Mouse (Mus musculus) heart, embryonic 16.5 days (tissue): ENCODE data around the gene Pithd1. TPM values are rescaled to one million over a fixed set of nuclear protein-coding genes. Genes with fewer than 3 reads are reported as not detected.

Experiments used
- ATAC-seq: fragments of 200-750 bp; cut with Nextera tagmentation; replicated peaks from 2 replicates; pipeline ENCODE4 v1.8.0; 2017; ENCODE audit warnings: moderate number of reproducible peaks; ENCODE audit not compliant: insufficient read depth, low FRiP score; ENCODE audit errors: extremely low read depth
- H3K27ac ChIP-seq: fragments of 300-500 bp; sonication (generic); 2 replicates; pipeline ENCODE4 v1.5.1; 2014; ENCODE audit warnings: mild to moderate bottlenecking, low read length, control low read depth, moderate library complexity
- H3K27me3 ChIP-seq: fragments of 300-500 bp; sonication (generic); 2 replicates; pipeline ENCODE4 v1.6.1; 2014; ENCODE audit warnings: low read length, mixed read lengths; ENCODE audit not compliant: control insufficient read depth, insufficient read depth
- H3K36me3 ChIP-seq: fragments of 300-500 bp; sonication (generic); 2 replicates; pipeline ENCODE4 v1.6.1; 2014; ENCODE audit not compliant: control insufficient read depth, insufficient read depth
- H3K4me1 ChIP-seq: fragments of 300-500 bp; sonication (generic); 2 replicates; pipeline ENCODE4 v1.6.1; 2014; ENCODE audit warnings: low read length, mixed read lengths; ENCODE audit not compliant: control insufficient read depth, insufficient read depth
- H3K4me2 ChIP-seq: fragments of 300-500 bp; sonication (generic); 2 replicates; pipeline ENCODE4 v1.6.1; 2014; ENCODE audit warnings: low read depth, mild to moderate bottlenecking, control low read depth, low read length
- H3K4me3 ChIP-seq: fragments of 300-500 bp; sonication (generic); 2 replicates; pipeline ENCODE4 v1.5.1; 2014; ENCODE audit warnings: mild to moderate bottlenecking, control low read depth, low read length
- H3K9ac ChIP-seq: fragments of 300-500 bp; sonication (generic); 2 replicates; pipeline ENCODE4 v1.6.1; 2014; ENCODE audit warnings: low read length, control low read depth
- H3K9me3 ChIP-seq: fragments of 300-500 bp; sonication (generic); replicated peaks from 2 replicates; pipeline ENCODE4 v1.6.1; 2016; ENCODE audit warnings: low read length; ENCODE audit not compliant: control insufficient read depth
- WGBS: fragments of 180-500 bp; shearing (Covaris S2); extraction: QIAGEN DNeasy Blood & Tissue Kit; methylation state at CpG from one replicate; pipeline ENCODE4 v1.1.7; 2014; 5-methylcytosine and 5-hydroxymethylcytosine counted together
- polyA plus RNA-seq: library from polyadenylated mRNA; unstranded; fragments of >200 nt; fragmentation: Nextera tagmentation; extraction: Ambion mirVana; gene quantifications from 2 replicates; pipeline ENCODE4 v1.2.1, GENCODE M21; 2015

Gene Pithd1
- polyA plus RNA-seq, 1 experiment from 2014 or later, result 64.5 TPM

GRCm38 (mm10) chr4:135967086-135967760, 19.8 kb downstream of the Pithd1 start:
- no peak for ATAC-seq
- peaks cover 34% of the 10 kb centered on the region for H3K36me3 ChIP-seq
- H3K9me3 ChIP-seq, result no peaks in the 10 kb centered on the region
- no peak overlapping the region for H3K27ac ChIP-seq
- H3K4me2 ChIP-seq, result no peak overlapping the region
- no peak overlapping the region for H3K4me3 ChIP-seq
- no peak overlapping the region for H3K9ac ChIP-seq
- 89% methylated on average over 18 of the region's 18 CpGs for WGBS
- peaks cover 28% of the 10 kb centered on the region for H3K4me1 ChIP-seq
- no peaks in the 10 kb centered on the region for H3K27me3 ChIP-seq

- peaks cover 20% of the 10 kb centered on the region for H3K4me1 ChIP-seq
- H3K36me3 ChIP-seq, result peaks cover 34% of the 10 kb centered on the region
- no peak overlapping the region for H3K27ac ChIP-seq
- H3K9me3 ChIP-seq, result no peaks in the 10 kb centered on the region
- H3K4me2 ChIP-seq, result no peak overlapping the region
- H3K27me3 ChIP-seq, result no peaks in the 10 kb centered on the region
- H3K4me3 ChIP-seq, result no peak overlapping the region
- 90% methylated on average over 16 of the region's 16 CpGs for WGBS
- ATAC-seq, result no peak
- H3K9ac ChIP-seq, result no peak overlapping the region
Measured at GRCm38 (mm10) chr4:135966283-135966682, 20.8 kb downstream of the Pithd1 start.

GRCm38 (mm10) chr4:135965113-135965512, 22.0 kb downstream of the Pithd1 start:
- Histone ChIP-seq H3K9me3 (no peaks in the 10 kb centered on the region), H3K9ac (peak overlapping the region; percentile 85; the same call in 1 of the 2 replicates), H3K4me3 (no peak overlapping the region), H3K4me1 (peaks cover 19% of the 10 kb centered on the region), H3K27ac (no peak overlapping the region), H3K4me2 (peak overlapping the region; percentile 98; the same call in 1 of the 2 replicates), H3K36me3 (peaks cover 32% of the 10 kb centered on the region), H3K27me3 (no peaks in the 10 kb centered on the region)
- ATAC-seq, result no peak
- 74% methylated on average over 9 of the region's 9 CpGs for WGBS

- peaks cover 31% of the 10 kb centered on the region for H3K36me3 ChIP-seq
Measured at GRCm38 (mm10) chr4:135964426-135964825, 22.6 kb downstream of the Pithd1 start.

GRCm38 (mm10) chr4:135963457-135964193, 23.4 kb downstream of the Pithd1 start, which contains the start of gene Gale:
TSS of gene Gale (plus strand) at chr4:135963727.
- WGBS, result under 1% methylated on average over 56 of the region's 56 CpGs
- H3K4me2 ChIP-seq, result peak within 1 kb of the TSS; percentile 98
- peaks cover 23% of the 10 kb centered on the region for H3K36me3 ChIP-seq
- H3K27ac ChIP-seq, result peak within 1 kb of the TSS; percentile 92
- peak within 1 kb of the TSS; percentile 66 for H3K4me3 ChIP-seq
- peak within 1 kb of the TSS; percentile 95 for H3K9ac ChIP-seq
- ATAC-seq, result peak; percentile 93
- H3K4me1 ChIP-seq, result peaks cover 19% of the 10 kb centered on the region
- no peaks in the 10 kb centered on the region for H3K9me3 ChIP-seq
- H3K27me3 ChIP-seq, result no peaks in the 10 kb centered on the region

More at GRCm38 (mm10) chr4:135964426-135964825, 22.6 kb downstream of the Pithd1 start:
- no peak for ATAC-seq
- WGBS, result 2% methylated on average over 12 of the region's 12 CpGs
- Histone ChIP-seq H3K27me3 (no peaks in the 10 kb centered on the region), H3K4me1 (peaks cover 19% of the 10 kb centered on the region), H3K27ac (peak overlapping the region; percentile 46), H3K4me2 (peak overlapping the region; percentile 98), H3K9ac (peak overlapping the region; percentile 85), H3K9me3 (no peaks in the 10 kb centered on the region), H3K4me3 (peak overlapping the region; percentile 66)

- H3K4me1 ChIP-seq, result peaks cover 19% of the 10 kb centered on the region
- H3K27ac ChIP-seq, result peak overlapping the region; percentile 92
- WGBS, result 6% methylated on average over 15 of the region's 15 CpGs
- H3K4me3 ChIP-seq, result peak overlapping the region; percentile 66
- H3K27me3 ChIP-seq, result no peaks in the 10 kb centered on the region
- 0 out of 2 replicates have a peak, but pooled peaks have one; percentile 10 for ATAC-seq
- peak overlapping the region; percentile 95 for H3K9ac ChIP-seq
- peaks cover 20% of the 10 kb centered on the region for H3K36me3 ChIP-seq
- no peaks in the 10 kb centered on the region for H3K9me3 ChIP-seq
- H3K4me2 ChIP-seq, result peak overlapping the region; percentile 91
Measured at GRCm38 (mm10) chr4:135962946-135963345, 24.1 kb downstream of the Pithd1 start.

GRCm38 (mm10) chr4:135962198-135962597, 24.9 kb downstream of the Pithd1 start:
- no peak overlapping the region for H3K4me3 ChIP-seq
- WGBS, result 85% methylated on average over 7 of the region's 7 CpGs
- ATAC-seq, result no peak
- no peak overlapping the region for H3K9ac ChIP-seq
- H3K36me3 ChIP-seq, result peaks cover 16% of the 10 kb centered on the region
- no peaks in the 10 kb centered on the region for H3K27me3 ChIP-seq
- H3K27ac ChIP-seq, result no peak overlapping the region
- no peak overlapping the region for H3K4me2 ChIP-seq
- no peaks in the 10 kb centered on the region for H3K9me3 ChIP-seq
- peaks cover 19% of the 10 kb centered on the region for H3K4me1 ChIP-seq

GRCm38 (mm10) chr4:135961709-135962108, 25.4 kb downstream of the Pithd1 start:
- H3K9ac ChIP-seq, result no peak overlapping the region
- no peaks in the 10 kb centered on the region for H3K9me3 ChIP-seq
- peaks cover 14% of the 10 kb centered on the region for H3K36me3 ChIP-seq
- H3K27me3 ChIP-seq, result no peaks in the 10 kb centered on the region
- no peak for ATAC-seq
- peaks cover 19% of the 10 kb centered on the region for H3K4me1 ChIP-seq
- WGBS, result 82% methylated on average over 5 of the region's 5 CpGs
- no peak overlapping the region for H3K27ac ChIP-seq
- no peak overlapping the region for H3K4me3 ChIP-seq
- H3K4me2 ChIP-seq, result no peak overlapping the region

- 21% methylated on average over 5 of the region's 5 CpGs for WGBS
- Histone ChIP-seq H3K27ac (no peak overlapping the region), H3K9me3 (no peaks in the 10 kb centered on the region), H3K4me1 (peaks cover 19% of the 10 kb centered on the region), H3K36me3 (peaks cover 15% of the 10 kb centered on the region), H3K4me3 (no peak overlapping the region), H3K9ac (no peak overlapping the region), H3K4me2 (no peak overlapping the region), H3K27me3 (no peaks in the 10 kb centered on the region)
- no peak for ATAC-seq
Measured at GRCm38 (mm10) chr4:135960717-135961116, 26.3 kb downstream of the Pithd1 start.
